Mouse (Mus musculus) erythroblast, embryonic 14.5 days (primary cell): ENCODE results near the gene Cacng5. TPM values are rescaled to one million over a fixed set of nuclear protein-coding genes. Genes with fewer than 3 reads are reported as not detected.

Experiments used
- H3K27me3 ChIP-seq: 2 replicates; pipeline ENCODE4 v1.6.1; 2012; ENCODE audit warnings: inconsistent platforms; ENCODE audit not compliant: control insufficient read depth
- H3K36me3 ChIP-seq: 2 replicates; pipeline ENCODE4 v1.6.1; 2012; ENCODE audit warnings: mild to moderate bottlenecking, inconsistent platforms; ENCODE audit not compliant: control insufficient read depth
- H3K4me1 ChIP-seq: 2 replicates; pipeline ENCODE4 v1.6.1; 2012; ENCODE audit warnings: inconsistent platforms; ENCODE audit not compliant: control insufficient read depth
- H3K4me3 ChIP-seq: replicated peaks from 2 replicates; pipeline ENCODE3; 2012; ENCODE audit warnings: moderate library complexity, mild to moderate bottlenecking, inconsistent platforms
- H3K9me3 ChIP-seq: 2 replicates; pipeline ENCODE4 v1.6.1; 2012; ENCODE audit warnings: low read length, inconsistent platforms, mixed read lengths; ENCODE audit not compliant: control insufficient read depth
- GATA1 ChIP-seq: IDR thresholded peaks from 2 replicates; pipeline ENCODE4 v1.6.1; 2012; ENCODE audit warnings: low read length, inconsistent platforms, mixed read lengths
- TAL1 ChIP-seq: IDR thresholded peaks from 3 replicates; pipeline ENCODE4 v1.6.1; 2012; ENCODE audit warnings: low read length, inconsistent platforms, mixed read lengths
- polyA plus RNA-seq: library from polyadenylated mRNA; stranded (reverse); fragments of >175 nt; gene quantifications from 2 replicates; pipeline ENCODE4 v1.2.3, GENCODE M21; 2012

The Cacng5 gene
- polyA plus RNA-seq, 1 experiment: not detected

DNA sequence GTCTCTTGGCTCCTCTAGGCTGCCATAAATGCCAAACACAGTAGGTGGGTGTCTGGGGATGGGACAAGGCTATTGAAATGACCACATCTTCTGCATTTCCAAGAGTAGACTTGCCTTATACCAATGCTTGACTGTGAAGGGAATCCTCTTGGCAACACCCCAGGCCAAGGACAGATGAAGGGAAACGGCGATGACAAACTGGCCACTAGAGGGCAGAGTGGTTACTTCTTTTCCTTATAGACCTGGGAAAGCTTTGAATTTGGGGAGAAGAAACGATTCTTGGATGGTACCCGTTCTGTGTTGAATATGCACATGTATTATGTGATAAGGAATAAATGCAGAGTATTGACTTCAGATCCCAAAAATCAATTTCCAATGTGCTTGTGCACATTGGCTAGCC, 50.8 kb downstream of the Cacng5 start:
- TF ChIP-seq GATA1 (no peak), TAL1 (no peak)
- H3K36me3 ChIP-seq: no peaks in the 10 kb centered on the region
- H3K4me1 ChIP-seq: no peaks in the 10 kb centered on the region
- H3K27me3 ChIP-seq: no peaks in the 10 kb centered on the region
- no peak overlapping the region for H3K4me3 ChIP-seq
- no peaks in the 10 kb centered on the region for H3K9me3 ChIP-seq

DNA sequence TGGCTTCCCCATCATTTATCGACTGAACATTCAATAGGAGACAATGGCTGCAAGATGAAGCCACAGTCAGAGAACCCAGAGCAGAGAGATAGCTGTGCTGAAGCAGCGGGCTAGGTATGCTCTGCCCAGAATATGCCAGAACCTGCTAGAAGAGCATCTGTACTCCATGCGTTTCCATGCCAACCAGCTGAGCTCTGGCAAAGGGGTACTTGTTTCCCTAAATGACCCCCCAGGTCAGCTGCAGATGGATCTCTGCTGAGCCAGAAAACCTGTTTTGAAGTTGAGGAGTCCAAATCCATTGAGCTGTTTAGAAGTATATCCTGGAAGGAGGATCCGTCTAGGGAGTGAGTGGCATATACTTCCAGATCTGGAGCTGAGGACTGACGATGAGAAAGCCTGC, 53.1 kb downstream of the Cacng5 start:
- Histone ChIP-seq H3K4me3 (no peak overlapping the region), H3K4me1 (no peaks in the 10 kb centered on the region), H3K36me3 (no peaks in the 10 kb centered on the region), H3K9me3 (no peaks in the 10 kb centered on the region), H3K27me3 (no peaks in the 10 kb centered on the region)
- TF ChIP-seq TAL1: no peak
- no peak for TF ChIP-seq GATA1

DNA sequence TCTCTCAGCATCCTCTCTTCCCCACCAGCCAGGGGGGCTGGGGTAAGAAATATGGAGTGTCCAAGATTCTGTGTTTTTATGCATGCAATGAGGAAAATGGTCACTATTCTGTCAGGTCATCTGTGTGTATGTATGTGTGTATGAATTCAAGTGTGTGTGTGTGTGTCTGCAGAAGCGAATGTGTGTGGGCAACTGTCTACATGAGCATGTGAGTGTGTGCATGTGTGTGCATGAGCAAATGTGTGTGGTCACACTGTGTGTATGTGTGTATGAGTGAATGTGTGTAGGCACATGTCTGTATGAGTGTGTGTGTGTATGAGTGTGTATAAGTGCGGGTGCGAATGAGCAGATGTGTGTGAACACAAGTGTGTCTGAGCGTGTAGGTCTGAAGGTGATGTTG, 55.0 kb downstream of the Cacng5 start:
- H3K9me3 ChIP-seq: no peaks in the 10 kb centered on the region
- TF ChIP-seq GATA1: no peak
- TF ChIP-seq TAL1: no peak
- no peaks in the 10 kb centered on the region for H3K27me3 ChIP-seq
- no peaks in the 10 kb centered on the region for H3K36me3 ChIP-seq
- H3K4me1 ChIP-seq: no peaks in the 10 kb centered on the region
- no peak overlapping the region for H3K4me3 ChIP-seq

DNA sequence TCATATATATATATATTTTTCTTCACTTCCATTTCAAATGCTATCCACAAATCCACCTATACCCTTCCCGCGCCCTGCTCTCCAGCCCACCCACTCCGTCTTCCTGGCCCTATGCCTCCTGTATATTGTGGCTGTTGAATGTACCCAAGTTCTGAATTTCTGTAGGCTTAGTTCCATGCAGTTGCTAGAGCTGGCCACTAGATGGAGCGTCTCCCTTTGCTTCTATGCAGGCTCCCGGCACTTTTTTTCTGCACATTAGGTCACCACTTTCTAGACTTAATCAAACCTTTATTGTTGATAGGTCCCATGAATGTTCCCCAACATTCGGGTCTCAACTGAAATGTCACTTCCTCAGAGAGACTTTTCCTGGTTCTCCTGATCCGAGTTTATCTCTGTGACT, 55.6 kb downstream of the Cacng5 start:
- Histone ChIP-seq H3K36me3 (no peaks in the 10 kb centered on the region), H3K9me3 (no peaks in the 10 kb centered on the region), H3K27me3 (no peaks in the 10 kb centered on the region)

DNA sequence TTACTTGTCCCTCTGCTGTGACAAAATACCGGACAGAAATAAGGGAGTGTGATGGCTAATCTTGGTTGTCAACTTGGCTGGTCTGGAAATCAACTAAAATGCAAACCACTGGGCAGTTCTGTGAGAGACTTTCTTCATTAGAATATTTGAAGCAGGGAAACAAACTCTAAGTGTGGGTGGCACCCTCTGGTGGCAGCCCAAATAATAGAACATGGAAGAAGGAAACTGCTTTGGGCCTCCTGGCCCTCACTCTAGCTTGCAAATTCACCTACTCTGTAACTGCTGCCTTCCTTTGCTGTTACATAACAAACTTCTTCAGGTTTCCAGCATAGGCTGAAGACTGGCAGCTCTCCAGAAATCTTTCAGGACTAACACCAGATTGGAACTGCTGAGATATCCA, 61.8 kb downstream of the Cacng5 start:
- H3K4me3 ChIP-seq: no peak overlapping the region
- no peaks in the 10 kb centered on the region for H3K9me3 ChIP-seq
- TF ChIP-seq TAL1 (no peak), GATA1 (no peak)
- H3K27me3 ChIP-seq: no peaks in the 10 kb centered on the region
- no peaks in the 10 kb centered on the region for H3K4me1 ChIP-seq
- H3K36me3 ChIP-seq: no peaks in the 10 kb centered on the region

More for the DNA sequence above, 55.6 kb downstream of the Cacng5 start:
- Histone ChIP-seq H3K4me3 (no peak overlapping the region), H3K4me1 (no peaks in the 10 kb centered on the region)
- no peak for TF ChIP-seq GATA1
- TF ChIP-seq TAL1: no peak

DNA sequence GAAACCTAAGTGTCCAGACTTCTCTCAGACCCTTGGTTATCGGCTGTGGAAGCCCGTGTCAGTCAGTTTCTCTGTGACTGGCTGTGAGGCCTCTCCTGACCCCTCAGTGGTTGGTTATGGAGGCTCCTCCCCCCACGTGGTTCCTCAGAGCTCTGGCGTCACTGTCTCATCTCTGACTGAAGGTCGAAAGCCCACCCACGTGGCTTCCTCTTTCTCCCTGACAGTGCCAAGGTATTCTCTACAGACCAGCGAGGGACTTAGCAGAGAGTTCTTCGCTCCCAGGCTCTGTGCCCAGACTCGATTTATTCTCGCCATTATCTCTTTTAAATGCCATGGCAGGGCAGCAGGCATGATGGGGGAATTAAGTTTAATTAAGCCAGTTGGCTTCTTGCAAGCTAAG, 65.2 kb downstream of the Cacng5 start:
- H3K4me1 ChIP-seq: no peaks in the 10 kb centered on the region
- H3K27me3 ChIP-seq: no peaks in the 10 kb centered on the region
- TF ChIP-seq TAL1: no peak
- TF ChIP-seq GATA1: no peak
- H3K4me3 ChIP-seq: no peak overlapping the region
- no peaks in the 10 kb centered on the region for H3K36me3 ChIP-seq
- no peaks in the 10 kb centered on the region for H3K9me3 ChIP-seq

DNA sequence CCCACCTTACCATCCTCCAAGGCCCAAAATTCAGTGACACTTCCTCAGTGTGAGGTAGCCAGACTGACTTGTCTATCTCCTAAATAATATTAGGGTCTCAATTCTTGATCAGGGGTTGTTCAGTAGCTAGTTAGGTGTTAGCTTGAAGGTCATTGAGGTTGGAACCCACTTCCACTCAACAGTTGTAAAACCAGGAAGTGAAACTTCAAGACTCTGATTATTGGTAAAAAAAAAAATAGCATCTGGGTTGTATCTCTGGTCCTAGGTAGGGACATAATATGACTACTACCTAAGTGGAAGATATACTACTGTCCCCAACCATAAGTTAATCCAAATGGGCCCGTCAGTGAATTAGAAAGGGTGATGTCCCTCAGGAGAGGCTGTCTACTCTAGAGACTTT, 70.7 kb downstream of the Cacng5 start:
- no peak overlapping the region for H3K4me3 ChIP-seq
- no peaks in the 10 kb centered on the region for H3K4me1 ChIP-seq
- H3K36me3 ChIP-seq: no peaks in the 10 kb centered on the region
- no peaks in the 10 kb centered on the region for H3K9me3 ChIP-seq
- H3K27me3 ChIP-seq: no peaks in the 10 kb centered on the region
- TF ChIP-seq TAL1 (no peak), GATA1 (no peak)

DNA sequence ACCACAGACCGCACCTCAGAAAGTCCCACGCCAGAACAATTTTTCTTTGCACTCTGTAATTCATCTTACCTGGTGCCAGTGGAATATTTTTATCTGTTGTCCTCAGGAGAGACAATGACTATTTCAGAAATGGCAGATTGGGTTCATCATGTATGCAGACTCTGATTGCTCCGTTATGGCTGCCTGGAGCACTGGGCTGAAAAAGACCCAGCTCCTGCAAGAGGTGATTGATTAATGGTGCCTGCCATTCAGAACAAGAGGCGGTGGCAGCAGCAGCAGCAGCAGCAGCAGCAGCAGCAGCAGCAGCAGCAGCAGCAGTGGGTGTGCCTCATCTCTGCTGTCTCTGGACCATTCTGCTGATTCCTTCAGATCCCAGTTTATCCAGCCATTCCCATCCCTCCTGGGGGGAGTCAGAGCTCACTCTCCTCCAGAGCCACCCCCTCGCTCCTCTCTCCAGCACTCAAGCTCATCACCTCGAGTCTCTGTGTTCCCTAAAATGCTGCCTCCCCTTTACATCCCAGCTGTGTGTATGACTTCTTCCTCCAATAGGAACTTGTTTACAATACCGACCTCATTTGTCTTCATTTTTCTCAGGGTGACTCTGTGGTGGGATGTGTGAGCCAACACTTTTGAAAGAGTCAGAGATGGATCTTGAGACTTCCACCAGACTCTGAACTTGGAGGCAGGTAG, 81.4 kb downstream of the Cacng5 start:
- Histone ChIP-seq H3K27me3 (no peaks in the 10 kb centered on the region), H3K9me3 (0 out of 2 replicates have a peak, but pooled peaks cover 3% of the 10 kb centered on the region), H3K4me3 (no peak overlapping the region), H3K4me1 (no peaks in the 10 kb centered on the region), H3K36me3 (no peaks in the 10 kb centered on the region)
- TF ChIP-seq TAL1 (no peak), GATA1 (no peak)

Other genes with a start within 250 kb of the Cacng5 start
- not detected in 2 replicates for gene Cacng1, start 198.5 kb downstream of the Cacng5 start, polyA plus RNA-seq
- gene Cacng4, start 120.5 kb downstream of the Cacng5 start, polyA plus RNA-seq: not detected in 2 replicates